Mouse (Mus musculus) MEL-GATA-1-ER (cell line): ENCODE measurements around the gene Sh2d2a.
A peak's percentile ranks its signal among the peaks of the same experiment; 100 is the strongest.
"Not testable (repeated sequence)": the region's sequence is repeated elsewhere in the genome, so short reads cannot be mapped to it uniquely, and the experiment has no call there.

ENCODE experiments used
- DNase-seq: peaks from one replicate; pipeline ENCODE4 v3.0.0-alpha.2; 2012; ENCODE audit warnings: low read depth; ENCODE audit errors: extremely low read depth

Gene Sh2d2a

DNA sequence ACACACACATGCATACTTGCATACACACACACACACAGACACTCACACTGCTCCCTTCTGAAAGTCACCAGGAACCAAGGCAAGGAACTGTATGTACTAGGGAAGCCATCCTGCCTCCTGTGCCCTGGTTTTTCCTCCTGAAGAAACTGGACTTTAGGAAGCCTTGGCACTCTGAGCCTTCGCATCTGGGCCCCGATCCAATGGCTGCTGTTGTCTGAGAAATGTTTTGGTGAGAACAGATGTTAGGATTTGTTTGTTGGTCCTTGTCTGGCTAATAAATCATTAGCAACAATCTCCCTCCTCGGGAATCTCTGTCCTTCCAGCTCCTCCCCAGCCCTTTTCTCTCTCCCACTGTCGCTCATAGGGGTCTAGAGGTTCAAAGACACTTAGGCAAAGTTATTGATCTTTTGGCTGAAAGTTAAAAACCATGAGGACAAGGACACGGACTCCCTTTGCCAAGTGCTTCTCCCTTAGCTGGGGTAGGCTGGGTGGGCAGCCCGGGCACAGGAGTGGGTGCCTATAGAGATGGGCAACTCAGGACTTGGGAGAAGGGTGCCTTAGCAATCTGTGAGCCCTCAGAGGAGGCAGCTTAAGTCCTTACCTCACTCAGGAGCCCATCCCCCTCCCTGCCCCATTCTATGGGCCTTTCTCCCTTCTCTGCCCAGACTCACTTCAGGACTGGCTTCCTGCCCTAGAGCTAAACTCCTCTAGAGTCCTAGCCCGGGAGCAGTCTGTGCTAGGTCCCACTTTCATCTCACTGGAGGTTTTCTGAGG, 8.4 kb downstream of the Sh2d2a start:
- no peak for DNase-seq

DNA sequence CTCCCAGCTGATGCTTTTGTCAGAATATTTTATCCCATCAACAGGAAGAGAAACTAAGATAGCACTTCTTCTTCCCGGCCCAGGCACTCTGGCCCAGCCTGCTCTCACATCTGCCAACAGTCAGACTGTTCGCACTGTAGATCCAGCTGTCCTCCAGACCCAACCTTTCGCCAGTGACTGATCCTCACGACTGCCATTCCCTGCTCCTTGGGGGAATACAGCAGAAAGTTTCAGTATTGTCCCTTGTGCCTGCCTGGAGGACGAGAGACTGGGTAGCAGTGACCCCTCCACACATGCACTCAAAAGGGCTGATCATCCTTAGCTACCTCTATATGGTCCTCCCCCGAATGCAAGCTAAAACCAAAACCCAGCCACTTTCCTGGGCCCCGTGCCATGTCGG, 9.4 kb downstream of the Sh2d2a start:
- no peak for DNase-seq

- DNase-seq, result no peak
These were observed 11.1 kb downstream of the Sh2d2a start for GRCm38 (mm10) chr3:87857666-87858065.

DNA sequence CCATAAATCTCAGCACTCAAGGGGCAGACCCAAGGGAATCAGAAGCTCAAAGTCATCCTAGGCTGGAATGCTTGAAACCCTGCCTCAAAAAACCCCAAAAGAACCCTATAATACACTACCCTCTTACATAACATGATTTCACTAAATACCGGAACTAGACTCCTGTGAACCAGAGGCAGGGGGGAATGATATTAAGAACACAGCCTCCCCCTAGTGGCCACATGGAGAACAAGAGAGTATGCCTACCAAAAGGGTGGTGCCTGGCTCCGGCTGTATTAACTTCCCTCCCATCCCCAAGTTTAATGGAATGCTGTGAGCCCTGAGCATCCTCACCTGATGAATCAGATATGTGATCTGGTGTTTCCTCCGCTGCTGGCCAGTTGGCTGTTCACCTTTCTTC, 13.3 kb downstream of the Sh2d2a start:
- peak; percentile 61 for DNase-seq

DNA sequence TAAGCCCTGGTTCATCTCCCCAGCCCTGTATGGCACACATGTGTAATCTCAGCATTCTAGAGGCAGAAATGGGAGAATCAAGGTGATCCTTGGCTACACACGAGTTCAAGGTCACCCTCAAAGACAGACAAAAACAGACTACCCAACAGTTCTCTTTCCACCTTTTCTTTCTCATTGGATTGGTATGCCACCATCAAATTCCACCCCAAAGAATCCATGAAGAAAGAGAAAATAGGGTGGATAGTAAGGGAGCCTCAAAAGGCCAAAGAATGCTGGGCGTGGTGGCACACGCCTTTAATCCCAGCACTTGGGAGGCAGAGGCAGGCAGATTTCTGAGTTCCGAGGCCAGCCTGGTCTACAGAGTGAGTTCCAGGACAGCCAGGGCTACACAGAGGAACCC, 17.6 kb downstream of the Sh2d2a start:
- not testable (repeated sequence) for DNase-seq

DNA sequence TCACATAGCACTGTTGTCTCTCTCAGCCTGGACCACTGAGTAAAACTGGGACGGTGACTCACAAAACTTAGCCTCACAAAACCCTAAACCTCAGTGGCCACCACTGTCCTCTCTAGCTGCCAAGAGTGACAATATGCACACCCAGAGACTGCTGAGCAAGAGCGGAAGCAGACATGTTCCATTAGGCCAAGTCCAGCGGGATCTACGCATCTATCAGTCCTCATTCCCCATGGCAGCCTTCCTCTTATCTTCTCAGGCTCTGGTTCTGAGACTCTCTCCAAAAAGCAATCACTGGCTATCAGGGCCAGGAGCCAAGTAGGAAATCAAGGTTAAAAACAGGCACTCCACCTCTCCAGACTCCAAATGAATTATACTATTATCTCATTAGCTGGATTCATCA, 31.2 kb downstream of the Sh2d2a start:
- no peak for DNase-seq

GRCm38 (mm10) chr3:87884291-87884690, 37.7 kb downstream of the Sh2d2a start:
- no peak for DNase-seq

GRCm38 (mm10) chr3:87884708-87885251, 38.2 kb downstream of the Sh2d2a start:
- DNase-seq, result peak; percentile 50

GRCm38 (mm10) chr3:87885281-87886003, 38.9 kb downstream of the Sh2d2a start, which contains the start of gene Prcc:
Gene Prcc, minus strand, starts transcription at chr3:87885608.
- peak; percentile 100 for DNase-seq

DNA sequence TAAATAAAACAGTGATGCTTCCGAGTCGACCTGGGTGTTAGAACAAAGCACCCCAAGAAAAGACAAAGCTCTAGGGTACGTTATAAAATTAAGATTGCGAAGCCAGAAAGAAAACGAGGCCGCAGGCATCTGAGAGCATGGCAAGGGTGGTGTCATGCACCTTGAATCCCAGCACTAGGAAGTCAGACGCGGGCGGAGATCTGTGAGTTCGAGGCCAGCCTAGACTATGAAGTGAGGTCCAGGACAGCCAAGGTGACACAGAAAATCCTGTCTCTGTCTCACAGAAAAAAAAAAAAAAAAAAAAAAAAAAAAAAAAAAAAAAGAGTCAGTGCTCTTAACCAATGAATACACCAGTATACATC, 39.4 kb downstream of the Sh2d2a start:
- no peak for DNase-seq

- no peak for DNase-seq
These were observed 39.9 kb downstream of the Sh2d2a start for GRCm38 (mm10) chr3:87886416-87886815.

DNA sequence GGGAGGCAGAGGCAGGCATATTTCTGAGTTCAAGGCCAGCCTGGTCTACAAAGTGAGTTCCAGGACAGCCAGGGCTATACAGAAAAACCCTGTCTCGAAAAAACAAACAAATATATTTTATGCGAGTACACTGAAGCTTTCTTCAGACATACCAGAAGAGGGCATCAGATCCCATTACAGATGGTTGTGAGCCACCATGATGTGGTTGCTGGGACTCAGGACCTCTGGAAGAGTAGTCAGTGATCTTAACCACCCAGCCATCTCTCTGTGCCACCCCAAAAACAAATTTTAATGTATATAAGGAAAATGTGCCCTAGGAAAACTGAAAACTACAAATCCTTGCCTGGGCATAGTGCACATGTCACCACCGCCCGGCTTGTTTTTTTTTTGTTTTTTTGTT, 40.8 kb downstream of the Sh2d2a start:
- DNase-seq, result not testable (repeated sequence)

GRCm38 (mm10) chr3:87891481-87891880, 44.9 kb downstream of the Sh2d2a start:
- DNase-seq, result no peak

GRCm38 (mm10) chr3:87893367-87893905, 46.9 kb downstream of the Sh2d2a start:
- DNase-seq, result no peak

DNA sequence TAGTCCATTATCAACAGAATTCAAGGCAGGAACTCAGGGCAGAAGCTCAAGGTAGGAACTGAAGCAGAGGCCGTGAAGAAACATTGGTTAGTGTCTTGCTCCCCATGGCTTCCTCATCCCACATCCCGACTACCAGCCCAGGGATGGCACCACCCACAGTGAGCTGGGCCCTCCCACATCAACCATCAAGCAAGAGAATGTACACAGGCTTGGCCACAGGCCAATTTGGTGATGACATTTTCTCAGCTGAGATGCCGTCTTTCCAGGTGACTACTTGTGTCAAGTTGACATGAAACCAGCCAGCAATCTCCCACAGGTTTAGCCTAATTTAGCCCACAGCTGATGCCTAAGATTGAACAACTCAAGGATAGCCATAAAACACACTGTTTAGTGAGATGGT, 52.7 kb downstream of the Sh2d2a start:
- no peak for DNase-seq

DNA sequence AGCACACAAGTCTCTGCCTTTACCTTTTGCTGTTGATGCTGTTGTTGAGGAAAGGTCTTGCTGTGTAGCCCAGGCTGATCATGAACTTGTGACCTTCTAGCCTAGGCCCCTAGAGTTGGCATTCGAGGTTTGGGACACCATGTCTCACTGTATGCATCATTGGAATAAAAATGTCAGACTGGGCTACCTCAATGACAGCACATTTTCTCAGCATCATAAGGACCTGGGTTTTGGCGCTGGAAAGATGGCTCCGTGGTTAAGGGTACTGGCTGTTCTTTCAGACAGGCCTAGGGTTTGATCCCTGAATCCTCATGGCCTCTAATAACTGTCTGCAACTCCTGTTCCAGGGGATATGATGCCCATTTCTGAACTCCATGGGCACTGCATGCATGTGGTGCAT, 53.2 kb downstream of the Sh2d2a start:
- DNase-seq, result no peak

DNA sequence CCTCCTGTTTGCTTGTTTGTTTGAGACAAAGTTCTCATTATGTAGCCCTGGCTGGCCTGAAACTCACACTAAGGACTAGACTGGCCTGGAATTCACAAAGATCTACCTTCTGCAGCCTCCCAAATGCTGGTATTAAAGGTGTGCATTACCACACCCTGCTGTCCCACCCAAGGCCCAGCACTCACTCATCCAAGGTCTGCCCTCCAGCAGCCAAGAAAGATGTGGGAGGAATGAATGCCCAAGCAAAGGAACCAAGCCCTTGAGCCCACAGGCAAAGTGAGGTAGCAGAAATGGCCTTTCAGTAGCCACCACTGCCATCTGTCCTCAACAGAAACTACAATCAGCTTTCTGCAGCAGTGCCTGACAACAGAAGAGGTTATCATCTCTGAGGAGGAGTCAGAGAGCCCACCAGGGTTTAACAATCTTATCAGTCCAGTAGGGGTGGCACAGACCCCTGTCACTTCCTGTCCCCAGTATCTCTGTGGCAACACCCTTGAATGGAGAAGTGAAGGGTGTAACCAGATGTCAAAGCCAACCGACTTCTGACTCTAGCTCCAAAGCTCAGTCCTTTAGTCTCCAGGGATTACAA, 54.6 kb downstream of the Sh2d2a start:
- peak; percentile 100 for DNase-seq

- not testable (repeated sequence) for DNase-seq
These were observed 55.4 kb downstream of the Sh2d2a start for GRCm38 (mm10) chr3:87901959-87902358.

- DNase-seq, result no peak
These were observed 57.3 kb downstream of the Sh2d2a start for GRCm38 (mm10) chr3:87903821-87904220.
